Mouse (Mus musculus) CH12.LX (cell line): ENCODE measurements around the gene Kif28.

Experiments used
- CHD2 ChIP-seq: IDR thresholded peaks from 2 replicates; pipeline ENCODE4 v1.6.1; 2011; ENCODE audit warnings: low read length, improper control_type of control experiment
- CTCF ChIP-seq, 2 experiments: IDR thresholded peaks in 1 of 2; conservative IDR thresholded peaks in 1 of 2; 2 replicates each; pipeline ENCODE4 v1.5.1; 2011 to 2012; ENCODE audit warnings: low read depth in 2 of 2, low read length in 2 of 2, improper control_type of control experiment in 1 of 2, inconsistent platforms in 1 of 2, mild to moderate bottlenecking in 1 of 2, moderate library complexity in 1 of 2
- ELF1 ChIP-seq: IDR thresholded peaks from 2 replicates; pipeline ENCODE4 v1.6.1; 2014; ENCODE audit warnings: low read depth, mild to moderate bottlenecking, inconsistent platforms, low read length, improper control_type of control experiment
- UBTF ChIP-seq: IDR thresholded peaks from 2 replicates; pipeline ENCODE4 v1.6.1; 2012; ENCODE audit warnings: low read depth, mild to moderate bottlenecking, inconsistent platforms, low read length, improper control_type of control experiment, moderate library complexity

- TF ChIP-seq CHD2 = no peak
- TF ChIP-seq ELF1 = no peak
- no peak for TF ChIP-seq CTCF (conservative IDR thresholded peaks at IDR 0.05 in 1 of 2, IDR thresholded peaks at IDR 0.05 in 1 of 2; ENCODE audit: low read depth in 2 of 2, low read length in 2 of 2)
- no peak for TF ChIP-seq UBTF
Measured at GRCm38 (mm10) chr1:179736483-179736882, 8.6 kb downstream of the Kif28 start.
